Mouse (Mus musculus) stomach, postnatal 0 days (tissue): ENCODE measurements around the gene Pomt1.

Experiments
- CTCF ChIP-seq: IDR thresholded peaks from 2 replicates; pipeline ENCODE4 v1.5.1; 2016; ENCODE audit warnings: antibody characterized with exemption, low read depth, mild to moderate bottlenecking, moderate library complexity
- EP300 ChIP-seq: optimal IDR thresholded peaks from 2 replicates; pipeline ENCODE3; 2016; ENCODE audit warnings: antibody characterized with exemption

GRCm38 (mm10) chr2:32207682-32208081 lies 28.7 kb upstream of the Pomt1 start:
- TF ChIP-seq EP300 (no peak), CTCF (no peak)
